Mouse (Mus musculus) lung, adult 2 months (tissue): ENCODE data around the gene Ano10. TPM values are rescaled to one million over a fixed set of nuclear protein-coding genes. Genes with fewer than 3 reads are reported as not detected.
A peak's percentile ranks its signal among the peaks of the same experiment; 100 is the strongest.

ENCODE experiments used
- DNase-seq: peaks from one replicate; pipeline ENCODE4 v3.0.0; 2022
- H3K4me1 ChIP-seq: fragments of 200-500 bp; 2 replicates; pipeline ENCODE4 v1.6.1; 2011; ENCODE audit warnings: low read length; ENCODE audit not compliant: control insufficient read depth, insufficient read depth
- H3K4me3 ChIP-seq: fragments of 200-500 bp; replicated peaks from 2 replicates; pipeline ENCODE3; 2011; ENCODE audit warnings: low read depth, mild to moderate bottlenecking, control low read depth, low read length; ENCODE audit errors: extremely low read depth
- CTCF ChIP-seq: fragments of 200-500 bp; IDR thresholded peaks from 2 replicates; pipeline ENCODE4 v1.5.1; 2011; ENCODE audit warnings: mild to moderate bottlenecking, low read length, control low read depth; ENCODE audit not compliant: insufficient read depth
- POLR2A ChIP-seq: fragments of 200-500 bp; IDR thresholded peaks from 2 replicates; pipeline ENCODE4 v1.6.1; 2011; ENCODE audit warnings: low read depth, mild to moderate bottlenecking, control low read depth, low read length, borderline replicate concordance; ENCODE audit errors: extremely low read depth
- WGBS: fragments of 180-500 bp; shearing (Covaris S2); methylation state at CpG from one replicate; pipeline ENCODE4 v1.1.7; 2018; 5-methylcytosine and 5-hydroxymethylcytosine counted together
- polyA plus RNA-seq: library from polyadenylated mRNA; depleted of rRNA; stranded (reverse); fragments of >200 nt; gene quantifications from 2 replicates; pipeline ENCODE4 v1.2.3, GENCODE M21; 2012

Ano10 gene
- polyA plus RNA-seq, 1 experiment = 50.6 TPM

DNA sequence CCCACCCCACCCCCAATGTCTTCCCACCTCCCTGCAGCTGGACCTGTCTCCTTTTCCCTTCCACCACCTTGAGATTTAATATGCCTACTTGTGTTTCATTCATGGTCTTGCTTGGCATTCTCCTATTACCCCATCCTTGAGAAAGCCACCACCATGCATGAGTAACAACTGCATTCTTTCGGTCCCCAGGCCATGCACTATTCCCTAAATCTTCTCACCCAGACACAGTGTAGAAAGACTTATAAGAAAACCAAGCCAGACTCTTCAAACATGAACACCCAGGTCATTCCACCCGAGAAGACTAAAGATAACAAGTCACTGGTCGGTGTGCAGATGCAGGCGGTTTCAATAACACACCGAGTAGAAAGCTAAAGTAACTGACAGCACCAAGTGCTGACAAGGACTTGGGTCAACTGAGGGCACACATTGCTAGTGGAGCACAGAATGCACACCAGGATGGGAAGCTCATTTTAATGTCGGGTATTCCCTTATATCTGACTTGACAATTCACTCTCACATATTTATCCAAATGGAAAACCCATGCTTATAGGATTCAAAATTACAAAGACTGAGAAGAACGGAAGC, 77.2 kb downstream of the Ano10 start:
- DNase-seq = no peak
- TF ChIP-seq POLR2A (no peak), CTCF (no peak)
- no peak overlapping the region for H3K4me3 ChIP-seq
- H3K4me1 ChIP-seq = no peaks in the 10 kb centered on the region
- WGBS = 69% methylated on average over 7 of the region's 7 CpGs

- TF ChIP-seq POLR2A (no peak), CTCF (no peak)
- Histone ChIP-seq H3K4me1 (no peaks in the 10 kb centered on the region), H3K4me3 (no peak overlapping the region)
- no peak for DNase-seq
Measured at GRCm38 (mm10) chr9:122215118-122215517, 79.1 kb downstream of the Ano10 start.

DNA sequence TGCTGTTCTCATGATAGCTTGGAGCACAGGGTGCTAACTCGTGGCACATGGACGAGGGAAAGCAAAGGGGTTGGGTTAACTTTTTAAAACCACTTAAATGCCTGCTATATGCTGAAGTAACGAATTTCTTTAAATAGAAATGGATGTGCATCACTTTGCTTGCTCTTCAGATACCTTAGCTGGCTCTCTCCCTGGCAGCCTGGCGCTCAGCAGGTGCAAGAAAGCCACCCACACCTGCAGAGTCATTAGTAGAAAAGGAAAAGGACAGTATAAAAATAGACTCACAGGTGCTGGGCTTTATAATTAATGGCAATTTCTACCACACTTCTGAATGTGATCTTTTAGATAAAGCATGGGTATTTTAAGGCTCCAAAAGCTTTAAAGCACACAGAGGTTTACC, 85.9 kb downstream of the Ano10 start:
- no peaks in the 10 kb centered on the region for H3K4me1 ChIP-seq
- H3K4me3 ChIP-seq = no peak overlapping the region
- WGBS = 74% methylated on average over 4 of the region's 4 CpGs
- TF ChIP-seq POLR2A (no peak), CTCF (no peak)
- no peak for DNase-seq

DNA sequence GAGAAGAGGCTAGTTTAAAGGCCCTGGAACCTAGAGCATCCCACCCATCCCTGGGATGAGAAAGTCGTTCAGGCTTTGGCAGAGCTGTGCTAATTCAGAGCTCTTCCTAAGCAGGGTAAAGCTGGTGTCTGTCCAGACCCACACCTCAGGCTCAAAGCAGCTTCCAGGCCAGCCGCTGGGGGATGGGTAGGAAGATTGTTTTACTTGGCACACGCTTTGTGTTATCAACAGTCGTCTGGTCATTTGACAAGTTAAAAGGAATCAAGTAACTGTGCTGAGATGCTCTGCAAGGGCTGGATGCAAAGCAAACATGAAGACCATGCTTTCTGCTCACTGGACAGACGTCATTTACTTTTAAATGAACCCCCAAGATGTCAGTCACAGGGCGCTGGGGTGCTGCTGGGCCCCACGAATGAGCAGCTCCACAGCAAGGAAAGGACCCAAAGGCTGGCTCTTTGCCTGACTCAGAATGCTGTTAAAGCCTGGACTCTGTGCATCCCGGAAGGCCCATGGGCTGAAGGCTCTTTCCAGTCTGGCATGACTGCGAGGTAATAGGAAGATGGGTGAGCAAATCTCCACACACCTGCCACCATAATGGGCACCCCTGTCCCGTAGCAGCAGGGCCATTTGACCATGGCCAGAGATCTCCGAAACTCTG, 88.6 kb downstream of the Ano10 start:
- TF ChIP-seq CTCF (no peak), POLR2A (no peak)
- Histone ChIP-seq H3K4me1 (no peaks in the 10 kb centered on the region), H3K4me3 (no peak overlapping the region)
- DNase-seq = no peak
- WGBS = 49% methylated on average over 11 of the region's 11 CpGs

GRCm38 (mm10) chr9:122204508-122204907, 89.7 kb downstream of the Ano10 start:
- no peak overlapping the region for H3K4me3 ChIP-seq
- 82% methylated on average over 7 of the region's 7 CpGs for WGBS
- no peak for DNase-seq
- TF ChIP-seq POLR2A (no peak), CTCF (no peak)
- H3K4me1 ChIP-seq = no peaks in the 10 kb centered on the region

GRCm38 (mm10) chr9:122199253-122199652, 95.0 kb downstream of the Ano10 start:
- TF ChIP-seq CTCF (peak; percentile 55; the same call in 1 of the 2 replicates), POLR2A (no peak)
- peak; percentile 47 for DNase-seq
- no peaks in the 10 kb centered on the region for H3K4me1 ChIP-seq
- no peak overlapping the region for H3K4me3 ChIP-seq
- 54% methylated on average over 6 of the region's 6 CpGs for WGBS

GRCm38 (mm10) chr9:122198621-122199020, 95.6 kb downstream of the Ano10 start:
- Histone ChIP-seq H3K4me1 (no peaks in the 10 kb centered on the region), H3K4me3 (no peak overlapping the region)
- DNase-seq = no peak
- WGBS = 90% methylated on average over 3 of the region's 3 CpGs
- TF ChIP-seq POLR2A (no peak), CTCF (no peak)

- no peaks in the 10 kb centered on the region for H3K4me1 ChIP-seq
- WGBS = 56% methylated on average over 5 of the region's 5 CpGs
- H3K4me3 ChIP-seq = no peak overlapping the region
- TF ChIP-seq CTCF (no peak), POLR2A (no peak)
- DNase-seq = no peak
Measured at GRCm38 (mm10) chr9:122197021-122197420, 97.2 kb downstream of the Ano10 start.

DNA sequence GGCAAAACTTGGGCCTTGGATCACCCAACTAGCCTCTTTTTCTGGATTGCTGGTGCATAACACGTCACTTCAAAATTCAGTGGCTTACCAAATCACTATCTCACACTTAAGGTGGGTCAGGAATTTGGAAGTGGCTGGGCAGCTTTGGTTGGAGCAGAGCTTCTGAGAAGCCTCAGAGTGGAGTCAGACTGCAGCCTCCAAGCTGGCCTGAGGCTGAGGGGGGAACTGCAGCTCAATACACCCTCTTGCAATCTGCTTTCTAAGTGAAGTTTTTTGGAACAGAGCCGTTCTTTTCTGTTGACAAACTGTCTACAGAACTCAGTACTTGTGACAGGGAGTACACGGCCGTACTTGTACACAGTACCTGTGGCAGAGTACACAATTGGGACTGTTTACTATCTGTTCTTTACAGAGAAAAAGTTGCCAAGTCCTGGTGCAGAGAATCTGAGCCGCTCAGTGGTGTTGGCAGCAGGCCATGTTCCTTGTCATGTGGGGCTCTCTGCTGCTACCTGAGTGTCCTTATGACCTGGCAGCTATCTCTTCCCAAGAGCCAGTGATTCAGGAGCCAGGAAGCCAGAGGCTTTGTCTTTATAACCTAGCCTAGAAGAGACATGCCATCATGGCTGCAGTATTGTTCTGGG, 99.1 kb downstream of the Ano10 start:
- DNase-seq = peak; percentile 74
- H3K4me3 ChIP-seq = no peak overlapping the region
- H3K4me1 ChIP-seq = no peaks in the 10 kb centered on the region
- 54% methylated on average over 5 of the region's 5 CpGs for WGBS
- TF ChIP-seq POLR2A (no peak), CTCF (0 out of 2 replicates have a peak, but pooled peaks have one; percentile 12)
